Mouse (Mus musculus) stomach, embryonic 15.5 days (tissue): ENCODE data around the gene Elob. TPM values are rescaled to one million over a fixed set of nuclear protein-coding genes. Genes with fewer than 3 reads are reported as not detected.
A peak's percentile ranks its signal among the peaks of the same experiment; 100 is the strongest.

Source experiments
- ATAC-seq: fragments of 200-750 bp; cut with Nextera tagmentation; 2 replicates; pipeline ENCODE4 v1.8.0; 2017; ENCODE audit warnings: low read depth, moderate number of reproducible peaks, moderate TSS enrichment; ENCODE audit not compliant: insufficient read depth, low FRiP score
- H3K27ac ChIP-seq: fragments of 300-500 bp; sonication (generic); 2 replicates; pipeline ENCODE4 v1.5.1; 2015; ENCODE audit warnings: mild to moderate bottlenecking, inconsistent platforms
- H3K27me3 ChIP-seq: fragments of 300-500 bp; sonication (generic); replicated peaks from 2 replicates; pipeline ENCODE4 v1.6.1; 2015; ENCODE audit warnings: inconsistent platforms
- H3K36me3 ChIP-seq: fragments of 300-500 bp; sonication (generic); 2 replicates; pipeline ENCODE4 v1.6.1; 2015; ENCODE audit warnings: inconsistent platforms
- H3K4me1 ChIP-seq: fragments of 300-500 bp; sonication (generic); 2 replicates; pipeline ENCODE4 v1.6.1; 2015; ENCODE audit warnings: inconsistent platforms
- H3K4me2 ChIP-seq: fragments of 300-500 bp; sonication (generic); 2 replicates; pipeline ENCODE4 v1.6.1; 2015; ENCODE audit warnings: mild to moderate bottlenecking, inconsistent platforms
- H3K4me3 ChIP-seq: fragments of 300-500 bp; sonication (generic); replicated peaks from 2 replicates; pipeline ENCODE4 v1.5.1; 2015; ENCODE audit warnings: inconsistent platforms
- H3K9ac ChIP-seq: fragments of 300-500 bp; sonication (generic); 2 replicates; pipeline ENCODE4 v1.6.1; 2015; ENCODE audit warnings: inconsistent platforms
- H3K9me3 ChIP-seq: fragments of 300-500 bp; sonication (generic); 2 replicates; pipeline ENCODE4 v1.6.1; 2016; ENCODE audit warnings: inconsistent platforms
- WGBS: fragments of 180-500 bp; shearing (Covaris S2); methylation state at CpG from one replicate; pipeline ENCODE4 v1.1.7; 2015; 5-methylcytosine and 5-hydroxymethylcytosine counted together
- polyA plus RNA-seq: library from polyadenylated mRNA; unstranded; fragments of >200 nt; fragmentation: Nextera tagmentation; extraction: Ambion mirVana; gene quantifications from 2 replicates; pipeline ENCODE4 v1.2.1, GENCODE M21; 2015

The Elob gene
- polyA plus RNA-seq, 1 experiment from 2014 or later: 1,022 TPM

GRCm38 (mm10) chr17:23822094-23822493 is 6.8 kb downstream of the Elob start:
- Histone ChIP-seq H3K27ac (no peak overlapping the region), H3K4me3 (no peak overlapping the region), H3K4me2 (no peak overlapping the region), H3K9me3 (no peaks in the 10 kb centered on the region), H3K4me1 (peaks cover 2% of the 10 kb centered on the region; the same call in 1 of the 2 replicates), H3K36me3 (peaks cover 90% of the 10 kb centered on the region), H3K9ac (no peak overlapping the region), H3K27me3 (no peaks in the 10 kb centered on the region)
- no peak for ATAC-seq
- WGBS: 58% methylated on average over 6 of the region's 6 CpGs

- H3K27ac ChIP-seq: no peak overlapping the region
- H3K4me2 ChIP-seq: no peak overlapping the region
- peaks cover 98% of the 10 kb centered on the region for H3K36me3 ChIP-seq
- H3K9ac ChIP-seq: no peak overlapping the region
- ATAC-seq: no peak
- no peaks in the 10 kb centered on the region for H3K4me1 ChIP-seq
- H3K27me3 ChIP-seq: no peaks in the 10 kb centered on the region
- H3K9me3 ChIP-seq: no peaks in the 10 kb centered on the region
- 89% methylated on average over 5 of the region's 5 CpGs for WGBS
- no peak overlapping the region for H3K4me3 ChIP-seq
Observed at GRCm38 (mm10) chr17:23820731-23821130, 8.2 kb downstream of the Elob start.

- no peaks in the 10 kb centered on the region for H3K4me1 ChIP-seq
- 97% methylated on average over 25 of the region's 25 CpGs for WGBS
- H3K4me2 ChIP-seq: no peak overlapping the region
- no peaks in the 10 kb centered on the region for H3K9me3 ChIP-seq
- H3K36me3 ChIP-seq: peaks cover 98% of the 10 kb centered on the region
- no peak overlapping the region for H3K27ac ChIP-seq
- no peak overlapping the region for H3K4me3 ChIP-seq
- H3K27me3 ChIP-seq: no peaks in the 10 kb centered on the region
- H3K9ac ChIP-seq: no peak overlapping the region
- no peak for ATAC-seq
Observed at GRCm38 (mm10) chr17:23819235-23819634, 9.7 kb downstream of the Elob start.

- no peak overlapping the region for H3K4me2 ChIP-seq
- WGBS: 96% methylated on average over 8 of the region's 8 CpGs
- peaks cover 97% of the 10 kb centered on the region for H3K36me3 ChIP-seq
- H3K9ac ChIP-seq: no peak overlapping the region
- ATAC-seq: no peak
- H3K27me3 ChIP-seq: no peaks in the 10 kb centered on the region
- no peak overlapping the region for H3K27ac ChIP-seq
- no peaks in the 10 kb centered on the region for H3K4me1 ChIP-seq
- no peak overlapping the region for H3K4me3 ChIP-seq
- no peaks in the 10 kb centered on the region for H3K9me3 ChIP-seq
Observed at GRCm38 (mm10) chr17:23818579-23818978, 10.4 kb downstream of the Elob start.

- H3K36me3 ChIP-seq: peaks cover 86% of the 10 kb centered on the region
- no peak overlapping the region for H3K9ac ChIP-seq
- H3K4me1 ChIP-seq: no peaks in the 10 kb centered on the region
- WGBS: 98% methylated on average over 16 of the region's 16 CpGs
- H3K4me3 ChIP-seq: no peak overlapping the region
- no peaks in the 10 kb centered on the region for H3K27me3 ChIP-seq
- ATAC-seq: 0 out of 2 replicates have a peak, but pooled peaks have one; percentile 4
- no peak overlapping the region for H3K4me2 ChIP-seq
- H3K9me3 ChIP-seq: no peaks in the 10 kb centered on the region
- H3K27ac ChIP-seq: no peak overlapping the region
Observed at GRCm38 (mm10) chr17:23815641-23816040, 13.3 kb downstream of the Elob start.

GRCm38 (mm10) chr17:23807918-23808317 is 21.0 kb downstream of the Elob start:
- Histone ChIP-seq H3K9ac (no peak overlapping the region), H3K27me3 (no peaks in the 10 kb centered on the region), H3K4me1 (peaks cover 5% of the 10 kb centered on the region), H3K9me3 (no peaks in the 10 kb centered on the region), H3K36me3 (peaks cover 41% of the 10 kb centered on the region), H3K27ac (no peak overlapping the region), H3K4me3 (no peak overlapping the region), H3K4me2 (no peak overlapping the region)
- WGBS: 91% methylated on average over 3 of the region's 3 CpGs
- ATAC-seq: no peak

- Histone ChIP-seq H3K4me2 (peak overlapping the region; percentile 59), H3K27ac (peak overlapping the region; percentile 40; the same call in 1 of the 2 replicates), H3K36me3 (peaks cover 34% of the 10 kb centered on the region), H3K4me1 (peaks cover 5% of the 10 kb centered on the region), H3K4me3 (0 out of 2 replicates have a peak overlapping the region, but pooled peaks have one; percentile 11), H3K27me3 (no peaks in the 10 kb centered on the region), H3K9ac (no peak overlapping the region), H3K9me3 (no peaks in the 10 kb centered on the region)
- no peak for ATAC-seq
- WGBS: 66% methylated on average over 25 of the region's 25 CpGs
Observed at GRCm38 (mm10) chr17:23806867-23807266, 22.1 kb downstream of the Elob start.

GRCm38 (mm10) chr17:23804426-23805085 is 24.4 kb downstream of the Elob start:
- H3K4me1 ChIP-seq: peaks cover 5% of the 10 kb centered on the region
- WGBS: 1% methylated on average over 8 of the region's 8 CpGs
- H3K9ac ChIP-seq: peak overlapping the region; percentile 95; the same call in 1 of the 2 replicates
- peak overlapping the region; percentile 59 for H3K4me2 ChIP-seq
- H3K27me3 ChIP-seq: no peaks in the 10 kb centered on the region
- H3K4me3 ChIP-seq: peak overlapping the region; percentile 99
- peaks cover 16% of the 10 kb centered on the region for H3K36me3 ChIP-seq
- no peak overlapping the region for H3K27ac ChIP-seq
- no peaks in the 10 kb centered on the region for H3K9me3 ChIP-seq
- no peak for ATAC-seq

- Histone ChIP-seq H3K4me2 (peak overlapping the region; percentile 59), H3K36me3 (peaks cover 6% of the 10 kb centered on the region), H3K4me3 (peak overlapping the region; percentile 99), H3K9me3 (no peaks in the 10 kb centered on the region), H3K9ac (peak overlapping the region; percentile 95), H3K27ac (peak overlapping the region; percentile 97), H3K27me3 (no peaks in the 10 kb centered on the region), H3K4me1 (peaks cover 5% of the 10 kb centered on the region)
- WGBS: under 1% methylated on average over 65 of the region's 83 CpGs
- ATAC-seq: peak; percentile 45
Observed at GRCm38 (mm10) chr17:23803366-23804041, 25.4 kb downstream of the Elob start.

GRCm38 (mm10) chr17:23802746-23803365 is 26.1 kb downstream of the Elob start:
- H3K9ac ChIP-seq: peak overlapping the region; percentile 95
- peak overlapping the region; percentile 69 for H3K4me2 ChIP-seq
- H3K27ac ChIP-seq: peak overlapping the region; percentile 97
- no peaks in the 10 kb centered on the region for H3K9me3 ChIP-seq
- peaks cover under 1% of the 10 kb centered on the region; the same call in 1 of the 2 replicates for H3K36me3 ChIP-seq
- peak overlapping the region; percentile 99 for H3K4me3 ChIP-seq
- no peaks in the 10 kb centered on the region for H3K27me3 ChIP-seq
- peaks cover 5% of the 10 kb centered on the region for H3K4me1 ChIP-seq
- peak; percentile 98 for ATAC-seq
- WGBS: under 1% methylated on average over 60 of the region's 60 CpGs

GRCm38 (mm10) chr17:23801627-23802026 is 27.3 kb downstream of the Elob start:
- 91% methylated on average over 10 of the region's 10 CpGs for WGBS
- no peak overlapping the region for H3K27ac ChIP-seq
- H3K4me3 ChIP-seq: no peak overlapping the region
- no peak overlapping the region for H3K4me2 ChIP-seq
- no peak overlapping the region for H3K9ac ChIP-seq
- no peaks in the 10 kb centered on the region for H3K9me3 ChIP-seq
- H3K27me3 ChIP-seq: no peaks in the 10 kb centered on the region
- no peaks in the 10 kb centered on the region for H3K4me1 ChIP-seq
- H3K36me3 ChIP-seq: no peaks in the 10 kb centered on the region
- ATAC-seq: no peak

- H3K27me3 ChIP-seq: no peaks in the 10 kb centered on the region
- H3K4me1 ChIP-seq: no peaks in the 10 kb centered on the region
- no peak overlapping the region for H3K4me3 ChIP-seq
- no peaks in the 10 kb centered on the region for H3K36me3 ChIP-seq
- no peaks in the 10 kb centered on the region for H3K9me3 ChIP-seq
- H3K9ac ChIP-seq: no peak overlapping the region
- H3K4me2 ChIP-seq: no peak overlapping the region
- 70% methylated on average over 7 of the region's 7 CpGs for WGBS
- no peak for ATAC-seq
- no peak overlapping the region for H3K27ac ChIP-seq
Observed at GRCm38 (mm10) chr17:23797316-23797715, 31.6 kb downstream of the Elob start.
